Mouse (Mus musculus): ENCODE measurements at regions not wholly inside any gene's neighbourhood (a gene's known extent, or its start where the extent isn't known, plus 50 kb on each side); places are given as distances from the start of the nearest gene placed in this dataset.

DNA sequence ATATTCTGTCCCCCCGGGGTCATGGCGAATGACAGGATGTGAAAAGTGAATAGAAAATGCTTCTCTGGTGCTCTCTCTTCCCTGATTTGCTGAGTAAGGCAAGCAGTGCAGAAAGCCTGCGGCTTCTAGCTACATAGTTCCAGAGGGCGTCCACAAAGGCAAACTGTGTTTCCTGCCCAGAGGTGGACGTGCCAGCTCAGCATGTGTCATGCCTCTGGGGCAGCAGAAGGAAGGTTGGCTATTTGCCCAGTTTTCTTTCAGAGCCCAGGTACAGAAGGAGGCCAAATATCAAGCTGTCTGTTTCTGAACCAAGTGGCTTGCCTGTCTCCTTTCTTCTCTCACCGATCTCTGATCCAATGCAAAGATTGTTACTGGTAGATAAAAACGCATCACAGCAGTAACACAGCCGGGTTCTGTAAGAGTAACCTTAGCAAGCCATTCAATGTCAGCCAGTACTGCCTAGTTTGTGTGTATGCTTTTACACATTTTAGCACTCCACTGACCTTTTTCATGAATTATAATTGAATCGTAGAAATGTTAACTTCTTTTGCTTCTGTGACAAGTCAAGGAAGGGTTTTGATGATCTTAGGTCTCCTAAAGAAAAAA, 223.3 kb upstream of the Impg1 start:
- no peak for DNase-seq (ENCODE audit: low read depth, low spot score)

DNA sequence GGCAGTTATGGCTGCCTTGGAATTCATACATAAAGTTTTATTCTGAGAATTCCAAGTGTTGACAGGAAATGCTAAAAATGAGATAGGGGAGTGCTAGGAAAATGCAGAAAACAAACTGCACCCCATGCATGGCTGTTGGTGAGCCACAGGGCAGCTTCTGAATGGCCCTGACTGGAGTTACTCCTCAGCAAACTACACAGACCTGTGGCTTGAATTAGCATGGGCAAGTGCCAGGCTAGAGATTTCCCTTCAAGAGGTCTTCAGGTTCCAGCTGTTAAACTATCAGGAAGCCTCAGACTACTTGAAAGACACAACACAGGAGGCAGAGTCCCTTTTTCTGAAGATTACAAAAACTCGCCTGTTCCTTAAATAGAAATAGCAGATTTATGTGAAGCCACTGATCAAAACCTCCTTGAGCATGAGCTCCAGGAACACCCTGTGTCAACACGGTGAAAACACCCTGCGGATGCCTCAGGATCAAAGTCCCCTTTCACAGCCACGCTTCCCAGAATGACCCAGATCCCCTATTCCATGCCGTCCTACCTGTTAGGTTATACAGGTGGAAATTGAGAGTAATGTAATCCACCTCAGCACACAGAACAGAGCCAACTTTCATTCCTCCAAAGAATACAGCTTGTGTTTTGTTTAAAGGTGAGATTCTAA, 217.9 kb upstream of the Impg1 start:
- no peak for DNase-seq (ENCODE audit: low read depth, low spot score)

GRCm38 (mm10) chr9:80681709-80682108, 216.4 kb upstream of the Impg1 start:
- no peak for DNase-seq (ENCODE audit: low read depth, low spot score)

- DNase-seq (ENCODE audit: low read depth, low spot score), result no peak
These were observed 206.2 kb upstream of the Impg1 start for GRCm38 (mm10) chr9:80671483-80671882.

- DNase-seq (ENCODE audit: low read depth, low spot score), result no peak
These were observed 203.4 kb upstream of the Impg1 start for GRCm38 (mm10) chr9:80668575-80669248.

GRCm38 (mm10) chr9:80658755-80659154, 193.5 kb upstream of the Impg1 start:
- no peak for DNase-seq (ENCODE audit: low read depth, low spot score)

- no peak for DNase-seq (ENCODE audit: low read depth, low spot score)
These were observed 149.8 kb upstream of the Impg1 start for GRCm38 (mm10) chr9:80615114-80615513.

- no peak for DNase-seq (ENCODE audit: low read depth, low spot score)
These were observed 134.7 kb upstream of the Impg1 start for GRCm38 (mm10) chr9:80600019-80600418.

DNA sequence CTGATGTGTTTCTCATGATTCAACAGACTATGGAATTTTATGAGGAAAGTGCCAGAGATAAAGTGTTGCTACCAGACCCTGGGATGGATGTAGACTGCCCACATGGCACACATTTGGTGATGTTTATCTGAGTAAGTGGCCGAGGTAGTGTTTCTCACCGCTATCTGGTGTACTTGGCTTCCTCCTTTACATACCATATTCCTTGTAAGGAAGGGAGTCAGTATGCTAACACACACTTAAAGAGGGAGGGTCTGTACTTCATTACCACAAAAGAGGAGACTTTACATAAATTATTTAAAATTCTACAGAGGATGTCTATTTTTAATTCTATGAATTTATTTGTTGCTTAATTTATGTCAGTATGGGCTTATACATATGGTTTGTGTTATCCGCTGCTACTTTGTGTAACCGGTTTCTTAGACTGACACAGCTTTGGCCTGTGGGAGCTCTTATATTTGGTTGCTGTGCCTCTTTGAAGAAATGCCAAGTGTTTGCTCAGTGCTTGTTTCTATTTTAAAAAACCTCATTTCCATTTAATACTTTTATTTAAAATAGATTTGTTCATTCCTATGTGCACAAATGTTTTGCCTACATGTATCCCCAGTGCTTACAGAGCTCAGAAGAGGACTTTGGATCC, 100.2 kb upstream of the Impg1 start:
- no peak for DNase-seq (ENCODE audit: low read depth, low spot score)

- DNase-seq (ENCODE audit: low read depth, low spot score), result no peak
These were observed 98.4 kb upstream of the Impg1 start for GRCm38 (mm10) chr9:80563655-80564054.

- no peak for DNase-seq (ENCODE audit: low read depth, low spot score)
These were observed 90.3 kb upstream of the Impg1 start for GRCm38 (mm10) chr9:80555531-80556067.
